Mouse (Mus musculus) bone marrow, adult 2 months (tissue): ENCODE data around the gene Lcat.

Source experiments
- CTCF ChIP-seq: fragments of 200-500 bp; IDR thresholded peaks from 2 replicates; pipeline ENCODE4 v1.5.1; 2011; ENCODE audit warnings: low read length, control low read depth; ENCODE audit not compliant: control insufficient read depth, insufficient read depth
- POLR2A ChIP-seq: fragments of 200-500 bp; IDR thresholded peaks from 2 replicates; pipeline ENCODE4 v1.6.1; 2011; ENCODE audit warnings: low read depth, mild to moderate bottlenecking, control low read depth, low read length, borderline replicate concordance; ENCODE audit not compliant: control insufficient read depth

GRCm38 (mm10) chr8:105943321-105943739, at the start of gene Lcat:
- TF ChIP-seq CTCF (no peak), POLR2A (no peak)
